Mouse (Mus musculus) layer of hippocampus, postnatal 14 days (tissue): ENCODE measurements around the gene Coro7. TPM values are rescaled to one million over a fixed set of nuclear protein-coding genes. Genes with fewer than 3 reads are reported as not detected.
"Not testable (repeated sequence)": the region's sequence is repeated elsewhere in the genome, so short reads cannot be mapped to it uniquely, and the experiment has no call there.

Experiments
- DNase-seq, 2 experiments: peaks; one replicate each; pipeline ENCODE4 v3.0.0; 2021 to 2022; ENCODE audit warnings: low spot score in 2 of 2, mixed read lengths in 1 of 2
- total RNA-seq, 2 experiments: library from RNA; stranded (reverse); gene quantifications; 2 replicates each; pipeline ENCODE4 v1.2.3; 2021

Gene Coro7
- total RNA-seq, 2 experiments from 2014 or later: 95.7 to 95.9 TPM

- DNase-seq: no peak
Observed at GRCm38 (mm10) chr16:4597296-4597695, 82.3 kb downstream of the Coro7 start.

GRCm38 (mm10) chr16:4596836-4597235 is 82.7 kb downstream of the Coro7 start:
- no peak for DNase-seq

- no peak for DNase-seq
Observed at GRCm38 (mm10) chr16:4596141-4596728, 83.3 kb downstream of the Coro7 start.

- DNase-seq: peak in 1 of 2 experiments; percentile 35
Observed at GRCm38 (mm10) chr16:4595527-4595963, 84.0 kb downstream of the Coro7 start.

GRCm38 (mm10) chr16:4594814-4595526 is 84.6 kb downstream of the Coro7 start:
- DNase-seq: peak in 1 of 2 experiments; percentile 51

GRCm38 (mm10) chr16:4593971-4594813 is 85.4 kb downstream of the Coro7 start, which contains the start of gene Glis2:
Gene Glis2 (plus strand): TSS chr16:4594713.
- peak; percentile 50 to 53 for DNase-seq

- DNase-seq: peak; percentile 41 to 54
Observed at GRCm38 (mm10) chr16:4592909-4593875, 86.4 kb downstream of the Coro7 start.

- no peak for DNase-seq
Observed at GRCm38 (mm10) chr16:4590236-4590635, 89.3 kb downstream of the Coro7 start.

GRCm38 (mm10) chr16:4587516-4588210 is 91.9 kb downstream of the Coro7 start:
- DNase-seq: no peak

- DNase-seq: peak; percentile 80 to 87
Observed at GRCm38 (mm10) chr16:4586531-4587123, 93.0 kb downstream of the Coro7 start.

- DNase-seq: no peak
Observed at GRCm38 (mm10) chr16:4585642-4586530, 93.7 kb downstream of the Coro7 start.

- DNase-seq: no peak
Observed at GRCm38 (mm10) chr16:4584438-4584837, 95.1 kb downstream of the Coro7 start.

GRCm38 (mm10) chr16:4583807-4584206 is 95.8 kb downstream of the Coro7 start:
- DNase-seq: no peak

- not testable (repeated sequence) for DNase-seq
Observed at GRCm38 (mm10) chr16:4581179-4581578, 98.4 kb downstream of the Coro7 start.

GRCm38 (mm10) chr16:4578630-4579029 is 100.9 kb downstream of the Coro7 start:
- DNase-seq: no peak

GRCm38 (mm10) chr16:4576873-4577272 is 102.7 kb downstream of the Coro7 start:
- DNase-seq: no peak
